Mouse (Mus musculus) gastrocnemius, postnatal 10 days (tissue): ENCODE results near the gene Acad8. TPM values are rescaled to one million over a fixed set of nuclear protein-coding genes. Genes with fewer than 3 reads are reported as not detected.

Source experiments
- DNase-seq: peaks from one replicate; pipeline ENCODE4 v3.0.0; 2021; ENCODE audit warnings: mixed read lengths
- long read RNA-seq, 2 experiments: library from polyadenylated mRNA; stranded (forward); transcript quantifications; one replicate each; pipeline ENCODE4 v2.0.0; 2021
- total RNA-seq, 2 experiments: library from RNA; stranded (reverse); gene quantifications; 2 replicates each; pipeline ENCODE4 v1.2.3; 2021

Gene Acad8
- total RNA-seq, result 10 to 100 TPM; 29.7 to 35.2 TPM
- long read RNA-seq, experiment 1, transcript Acad8-201 (11 exons, 2,859 nt), result major isoform, 62 of 80 reads
- long read RNA-seq, experiment 1, partial matches to known transcripts, result 1 of 80 reads
- long read RNA-seq, experiment 1, other reads (novel, unspliced or antisense), result 16 of 80 reads
- long read RNA-seq, experiment 2, transcript Acad8-201 (11 exons, 2,859 nt), result major isoform, 63 of 75 reads
- long read RNA-seq, experiment 2, partial matches to known transcripts, result 1 of 75 reads
- long read RNA-seq, experiment 2, other reads (novel, unspliced or antisense), result 11 of 75 reads

- peak; percentile 93 for DNase-seq
Measured at GRCm38 (mm10) chr9:26999461-27000395, at the start of gene Acad8, which contains the start of gene Thyn1. Gene Acad8, minus strand, starts transcription at chr9:26999566. Gene Thyn1, plus strand, starts transcription at chr9:26999710.

GRCm38 (mm10) chr9:27043892-27044291, 44.5 kb upstream of the Acad8 start:
- DNase-seq, result no peak

- DNase-seq, result no peak
Measured at GRCm38 (mm10) chr9:27030763-27031100, 31.4 kb upstream of the Acad8 start.

GRCm38 (mm10) chr9:27029828-27030762, 30.7 kb upstream of the Acad8 start, which contains the start of the genes Vps26b and Ncapd3:
Gene Vps26b, minus strand, starts transcription at chr9:27030065.
Gene Ncapd3, plus strand, starts transcription at chr9:27030175.
- DNase-seq, result peak; percentile 94

GRCm38 (mm10) chr9:27029022-27029827, 29.9 kb upstream of the Acad8 start:
- DNase-seq, result peak; percentile 54

GRCm38 (mm10) chr9:27026708-27027107, 27.3 kb upstream of the Acad8 start:
- no peak for DNase-seq

GRCm38 (mm10) chr9:27023681-27024080, 24.3 kb upstream of the Acad8 start:
- DNase-seq, result no peak

GRCm38 (mm10) chr9:27018961-27019360, 19.6 kb upstream of the Acad8 start:
- DNase-seq, result no peak

- DNase-seq, result no peak
Measured at GRCm38 (mm10) chr9:27011572-27011971, 12.2 kb upstream of the Acad8 start.

GRCm38 (mm10) chr9:27009231-27009630, 9.9 kb upstream of the Acad8 start:
- DNase-seq, result no peak

GRCm38 (mm10) chr9:27006866-27007265, 7.5 kb upstream of the Acad8 start:
- no peak for DNase-seq

GRCm38 (mm10) chr9:27005933-27006332, 6.6 kb upstream of the Acad8 start:
- no peak for DNase-seq

GRCm38 (mm10) chr9:27005231-27005630, 5.9 kb upstream of the Acad8 start:
- no peak for DNase-seq

- DNase-seq, result no peak
Measured at GRCm38 (mm10) chr9:26998669-26999460, 501 bp downstream of the Acad8 start.

GRCm38 (mm10) chr9:26997501-26997900, 1.9 kb downstream of the Acad8 start:
- no peak for DNase-seq

GRCm38 (mm10) chr9:26997062-26997461, 2.3 kb downstream of the Acad8 start:
- no peak for DNase-seq

- no peak for DNase-seq
Measured at GRCm38 (mm10) chr9:26993900-26994299, 5.5 kb downstream of the Acad8 start.

GRCm38 (mm10) chr9:26993118-26993517, 6.2 kb downstream of the Acad8 start:
- DNase-seq, result no peak

- no peak for DNase-seq
Measured at GRCm38 (mm10) chr9:26990181-26990580, 9.2 kb downstream of the Acad8 start.

- no peak for DNase-seq
Measured at GRCm38 (mm10) chr9:26985668-26986277, 13.6 kb downstream of the Acad8 start.
